Mouse (Mus musculus) small intestine, adult 2 months (tissue): ENCODE measurements around the gene Ttc4. TPM values are rescaled to one million over a fixed set of nuclear protein-coding genes. Genes with fewer than 3 reads are reported as not detected.

Source experiments
- H3K27ac ChIP-seq: fragments of 200-500 bp; 2 replicates; pipeline ENCODE4 v1.5.1; 2012; ENCODE audit warnings: low read depth, low read length, control low read depth, inconsistent platforms; ENCODE audit not compliant: insufficient read depth
- H3K27me3 ChIP-seq: fragments of 200-500 bp; 2 replicates; pipeline ENCODE4 v1.6.1; 2012; ENCODE audit warnings: mild to moderate bottlenecking, moderate library complexity, low read length, inconsistent platforms; ENCODE audit not compliant: control insufficient read depth, insufficient read depth
- H3K36me3 ChIP-seq: fragments of 200-500 bp; 2 replicates; pipeline ENCODE4 v1.6.1; 2012; ENCODE audit warnings: mild to moderate bottlenecking, low read length, control low read depth, inconsistent platforms; ENCODE audit not compliant: control insufficient read depth, insufficient read depth
- H3K4me1 ChIP-seq: fragments of 200-500 bp; 2 replicates; pipeline ENCODE4 v1.6.1; 2012; ENCODE audit warnings: low read length, inconsistent platforms, mixed read lengths; ENCODE audit not compliant: control insufficient read depth, insufficient read depth, insufficient read length
- H3K4me3 ChIP-seq: fragments of 200-500 bp; 2 replicates; pipeline ENCODE4 v1.5.1; 2012; ENCODE audit warnings: low read depth, mild to moderate bottlenecking, control low read depth, inconsistent platforms, low read length, moderate library complexity
- CTCF ChIP-seq: fragments of 200-500 bp; IDR thresholded peaks from 2 replicates; pipeline ENCODE4 v1.5.1; 2012; ENCODE audit warnings: low read depth, mild to moderate bottlenecking, control low read depth, inconsistent platforms, low read length, moderate library complexity, mixed read lengths; ENCODE audit not compliant: insufficient replicate concordance, insufficient read length; ENCODE audit errors: extremely low read depth
- POLR2A ChIP-seq: fragments of 200-500 bp; IDR thresholded peaks from 2 replicates; pipeline ENCODE4 v1.6.1; 2012; ENCODE audit warnings: low read depth, mild to moderate bottlenecking, control low read depth, inconsistent platforms, low read length, moderate library complexity
- WGBS: fragments of 180-500 bp; shearing (Covaris S2); methylation state at CpG from one replicate; pipeline ENCODE4 v1.1.7; 2018; 5-methylcytosine and 5-hydroxymethylcytosine counted together
- polyA plus RNA-seq: library from polyadenylated mRNA; depleted of rRNA; stranded (reverse); fragments of >200 nt; gene quantifications from 2 replicates; pipeline ENCODE4 v1.2.3, GENCODE M21; 2012

Ttc4 gene
- polyA plus RNA-seq, 1 experiment, result 41.4 TPM

DNA sequence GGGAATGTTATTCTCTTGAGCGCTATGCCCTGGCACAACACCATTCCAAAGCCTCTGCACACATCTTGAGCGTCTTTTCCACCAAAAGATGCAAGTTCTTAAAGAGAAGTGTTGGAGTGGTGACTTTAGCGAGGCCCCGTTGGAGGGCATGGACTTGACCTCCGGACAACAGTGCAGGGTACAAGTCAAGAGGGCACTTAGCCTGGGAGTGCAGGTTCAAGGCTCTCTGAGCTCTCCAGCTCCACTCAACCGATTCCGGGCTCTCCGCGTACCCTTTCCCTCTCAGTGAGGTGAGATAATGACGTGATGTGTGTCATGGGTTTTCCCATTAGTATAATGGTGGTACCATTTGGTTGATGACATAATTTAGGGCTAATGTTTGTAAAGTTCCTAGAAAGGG, 54.5 kb downstream of the Ttc4 start:
- WGBS, result 87% methylated on average over 10 of the region's 10 CpGs
- Histone ChIP-seq H3K27me3 (no peaks in the 10 kb centered on the region), H3K27ac (no peak overlapping the region), H3K36me3 (peaks cover 2% of the 10 kb centered on the region; the same call in 1 of the 2 replicates), H3K4me3 (peak overlapping the region; percentile 29), H3K4me1 (peaks cover 21% of the 10 kb centered on the region)
- TF ChIP-seq POLR2A, result no peak
- TF ChIP-seq CTCF, result no peak

GRCm38 (mm10) chr4:106622712-106623111, 56.0 kb downstream of the Ttc4 start:
- Histone ChIP-seq H3K4me3 (peak overlapping the region; percentile 66), H3K27me3 (no peaks in the 10 kb centered on the region), H3K4me1 (peaks cover 18% of the 10 kb centered on the region), H3K36me3 (peaks cover 2% of the 10 kb centered on the region; the same call in 1 of the 2 replicates), H3K27ac (peak overlapping the region; percentile 95)
- WGBS, result 18% methylated on average over 28 of the region's 28 CpGs
- no peak for TF ChIP-seq POLR2A

- WGBS, result 7% methylated on average over 16 of the region's 16 CpGs
- Histone ChIP-seq H3K4me1 (peaks cover 23% of the 10 kb centered on the region), H3K36me3 (peaks cover 2% of the 10 kb centered on the region; the same call in 1 of the 2 replicates), H3K27me3 (no peaks in the 10 kb centered on the region), H3K4me3 (peak within 1 kb of the TSS; percentile 66), H3K27ac (peak within 1 kb of the TSS; percentile 95)
- TF ChIP-seq POLR2A (no peak), CTCF (no peak)
These were observed 56.7 kb downstream of the Ttc4 start, which contains the start of gene Ttc22 for GRCm38 (mm10) chr4:106622030-106622493. Ttc22 (plus strand) TSS chr4:106622432.

DNA sequence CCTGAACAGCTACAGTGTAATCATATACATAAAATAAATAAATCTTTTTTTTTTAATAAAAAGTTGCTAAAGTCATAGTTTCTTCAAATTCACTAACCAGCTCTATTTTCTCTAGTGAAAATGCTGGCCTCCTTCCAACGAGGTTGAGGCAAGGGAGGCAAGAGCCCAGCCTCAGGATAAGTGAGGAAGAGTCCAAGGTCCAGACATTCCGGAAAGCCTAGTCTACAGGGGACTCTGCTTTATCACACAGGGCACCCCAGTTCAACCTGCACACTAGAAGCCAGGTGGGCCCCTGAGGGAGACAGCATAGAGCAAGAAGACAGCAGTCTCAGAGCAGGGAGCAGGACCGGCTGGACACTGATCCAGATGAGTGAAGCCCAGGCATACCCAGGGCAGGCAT, 57.3 kb downstream of the Ttc4 start:
- Histone ChIP-seq H3K27ac (peak overlapping the region; percentile 95), H3K4me3 (0 out of 2 replicates have a peak overlapping the region, but pooled peaks have one; percentile 18), H3K36me3 (peaks cover 2% of the 10 kb centered on the region; the same call in 1 of the 2 replicates), H3K4me1 (peaks cover 26% of the 10 kb centered on the region), H3K27me3 (no peaks in the 10 kb centered on the region)
- WGBS, result 13% methylated on average over 3 of the region's 3 CpGs
- TF ChIP-seq POLR2A (no peak), CTCF (no peak)

GRCm38 (mm10) chr4:106618898-106619297, 59.8 kb downstream of the Ttc4 start:
- peak overlapping the region; percentile 74 for H3K27ac ChIP-seq
- no peaks in the 10 kb centered on the region for H3K27me3 ChIP-seq
- WGBS, result 60% methylated on average over 4 of the region's 4 CpGs
- TF ChIP-seq CTCF (no peak), POLR2A (no peak)
- no peaks in the 10 kb centered on the region for H3K36me3 ChIP-seq
- peaks cover 22% of the 10 kb centered on the region for H3K4me1 ChIP-seq
- no peak overlapping the region for H3K4me3 ChIP-seq

- Histone ChIP-seq H3K36me3 (no peaks in the 10 kb centered on the region), H3K4me1 (peaks cover 22% of the 10 kb centered on the region), H3K27ac (no peak within 1 kb of the TSS), H3K27me3 (no peaks in the 10 kb centered on the region), H3K4me3 (0 out of 2 replicates have a peak within 1 kb of the TSS, but pooled peaks have one; percentile 9)
- TF ChIP-seq CTCF, result no peak
- no peak for TF ChIP-seq POLR2A
- WGBS, result 3% methylated on average over 19 of the region's 19 CpGs
These were observed 61.7 kb downstream of the Ttc4 start, which contains the start of gene Lexm for GRCm38 (mm10) chr4:106617056-106617455. Lexm (minus strand) TSS chr4:106617241.

GRCm38 (mm10) chr4:106615637-106616036, 63.1 kb downstream of the Ttc4 start:
- WGBS, result 88% methylated on average over 12 of the region's 12 CpGs

More at GRCm38 (mm10) chr4:106615637-106616036, 63.1 kb downstream of the Ttc4 start:
- Histone ChIP-seq H3K4me3 (no peak overlapping the region), H3K36me3 (no peaks in the 10 kb centered on the region), H3K27me3 (no peaks in the 10 kb centered on the region), H3K4me1 (peaks cover 17% of the 10 kb centered on the region), H3K27ac (no peak overlapping the region)
- TF ChIP-seq CTCF (no peak), POLR2A (no peak)
